ENCODE assay signal across 10 mouse cellular contexts in the genomic region with DNA sequence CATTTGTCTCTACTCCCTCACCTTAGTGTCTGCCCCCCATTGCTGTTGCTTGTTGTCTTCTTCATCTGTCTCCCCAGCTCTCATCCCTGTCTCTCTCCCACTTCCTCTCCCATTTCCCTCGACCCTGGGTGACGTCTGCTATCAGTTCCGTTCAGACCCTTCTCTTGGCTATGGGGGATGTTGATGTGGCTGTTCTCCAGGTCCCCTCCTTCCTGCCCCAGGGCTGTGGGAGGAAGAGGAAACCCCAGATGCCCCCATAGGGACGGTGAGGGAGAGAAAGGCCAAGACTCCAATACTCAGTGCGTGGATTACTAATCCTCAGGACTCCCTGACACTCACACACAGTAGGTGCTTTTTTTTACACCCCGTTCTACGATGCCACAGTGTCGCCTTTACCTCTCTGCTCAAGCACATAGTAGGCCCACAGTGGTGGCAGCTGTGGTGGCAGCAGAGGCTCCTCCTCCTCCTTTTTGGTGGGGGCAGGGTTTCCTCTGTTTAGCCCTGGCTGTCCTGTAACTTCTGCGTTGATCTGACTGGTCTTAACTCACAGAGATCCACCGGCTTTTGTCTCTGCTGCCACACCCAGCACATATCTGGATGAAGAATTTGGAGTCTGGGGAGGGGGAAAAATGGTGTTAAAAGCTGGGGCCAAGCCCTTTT. TPM values are rescaled to one million over a fixed set of nuclear protein-coding genes. Genes with fewer than 3 reads are reported as not detected.
A peak's percentile ranks its signal among the peaks of the same experiment; 100 is the strongest.
DNase-seq lines count a peak whose midpoint lies in the region; TF ChIP-seq lines count a peak whose summit lies in the region.
"Had no signal": no experiment of that assay in that cellular context is flagged by ENCODE, and none has a peak within 500 bp of the region (broad histone marks: within the 10 kb centered on the region; RNA-seq: fewer than 3 reads in every experiment).

No protein-coding gene starts in this region.

- 45% methylated on average over 10 of the region's 10 CpGs for WGBS in lung, adult 2 months
- 51% methylated on average over 10 of the region's 10 CpGs for WGBS in heart, embryonic 10.5 days
- 66% methylated on average over 10 of the region's 10 CpGs for WGBS in small intestine, adult 2 months

- no peak for TF ChIP-seq CTCF in lung, adult 2 months (IDR thresholded peaks at IDR 0.05; ENCODE audit: insufficient read depth, low read length)
- TF ChIP-seq CTCF in small intestine, adult 2 months (IDR thresholded peaks at IDR 0.05; ENCODE audit: extremely low read depth, insufficient read length, insufficient replicate concordance, low read depth, low read length) = no peak

- no peaks in the 10 kb centered on the region for H3K36me3 ChIP-seq in heart, embryonic 10.5 days
- H3K36me3 ChIP-seq in small intestine, adult 2 months (ENCODE audit: control insufficient read depth, insufficient read depth, low read length) = no peaks in the 10 kb centered on the region
- H3K36me3 ChIP-seq: embryonic facial prominence, embryonic 12.5 days; neural tube, embryonic 12.5 days had no signal

- TF ChIP-seq POLR2A in lung, adult 2 months (IDR thresholded peaks at IDR 0.05; ENCODE audit: borderline replicate concordance, extremely low read depth, low read depth, low read length) = no peak
- no peak for TF ChIP-seq POLR2A in small intestine, adult 2 months (IDR thresholded peaks at IDR 0.05; ENCODE audit: low read depth, low read length)

- peaks cover 64% of the 10 kb centered on the region for H3K4me1 ChIP-seq in lung, adult 2 months (ENCODE audit: control insufficient read depth, insufficient read depth, low read length)
- peaks cover 89% of the 10 kb centered on the region for H3K4me1 ChIP-seq in heart, embryonic 10.5 days
- peaks cover 32% of the 10 kb centered on the region for H3K4me1 ChIP-seq in small intestine, adult 2 months (ENCODE audit: control insufficient read depth, insufficient read depth, insufficient read length, low read length)

- no peaks in the 10 kb centered on the region for H3K9me3 ChIP-seq in heart, embryonic 10.5 days
- H3K9me3 ChIP-seq: embryonic facial prominence, embryonic 12.5 days; neural tube, embryonic 12.5 days had no signal

- no peaks in the 10 kb centered on the region for H3K27me3 ChIP-seq in heart, embryonic 10.5 days (ENCODE audit: insufficient read depth, poor library complexity, severe bottlenecking)
- H3K27me3 ChIP-seq in small intestine, adult 2 months (ENCODE audit: control insufficient read depth, insufficient read depth, low read length) = no peaks in the 10 kb centered on the region
- H3K27me3 ChIP-seq: embryonic facial prominence, embryonic 12.5 days; neural tube, embryonic 12.5 days had no signal

- peak overlapping the region; percentile 69 for H3K27ac ChIP-seq in heart, embryonic 10.5 days
- peak overlapping the region; percentile 57 for H3K27ac ChIP-seq in small intestine, adult 2 months (ENCODE audit: insufficient read depth, low read depth, low read length)
- H3K27ac ChIP-seq: embryonic facial prominence, embryonic 12.5 days; neural tube, embryonic 12.5 days had no signal

- no peak overlapping the region for H3K4me3 ChIP-seq in lung, adult 2 months (replicated peaks; ENCODE audit: extremely low read depth, low read depth, low read length)
- no peak overlapping the region for H3K4me3 ChIP-seq in heart, embryonic 10.5 days
- no peak overlapping the region for H3K4me3 ChIP-seq in small intestine, adult 2 months (ENCODE audit: low read depth, low read length)
- H3K4me3 ChIP-seq: embryonic facial prominence, embryonic 12.5 days; neural tube, embryonic 12.5 days had no signal

- DNase-seq in lung, adult 18-20 months = peak; percentile 69 to 81
- no peak for DNase-seq in lung, adult 2 months
- DNase-seq in heart, embryonic 10.5 days (ENCODE audit: low spot score) = no peak
- peak; percentile 62 to 82 for DNase-seq in kidney, postnatal 25 days
- no peak for DNase-seq in frontal cortex, postnatal 36 days (ENCODE audit: low spot score in 2 of 2)
- DNase-seq in retina, postnatal 1 day = no peak
- no peak for DNase-seq in spleen, postnatal 10 days (ENCODE audit: low spot score in 2 of 2)

RNA-seq across cellular contexts. Expression of a gene that starts 7.2 kb away (rescaled TPM):
- 122 and 144 TPM in 2 replicates for polyA plus RNA-seq in lung, adult 2 months (2012; rRNA removed)
- 34.1 and 41.2 TPM in 2 replicates for polyA plus RNA-seq in heart, embryonic 10.5 days (2016; fragmentation: Nextera tagmentation; extraction: Ambion mirVana)
- 29.8 and 35.4 TPM in 2 replicates for polyA plus RNA-seq in small intestine, adult 2 months (2012; rRNA removed)

RNA-seq across cellular contexts. Expression of a gene that starts 28.1 kb away (rescaled TPM):
- polyA plus RNA-seq in lung, adult 2 months (2012; rRNA removed) = 0.14 TPM in 1 of 2 replicates, not detected in the other
- polyA plus RNA-seq in heart, embryonic 10.5 days (2016; fragmentation: Nextera tagmentation; extraction: Ambion mirVana) = not detected in 2 replicates
- 0.33 and 0.34 TPM in 2 replicates for polyA plus RNA-seq in small intestine, adult 2 months (2012; rRNA removed)

RNA-seq across cellular contexts. Expression of a gene that starts 31.4 kb away (rescaled TPM):
- 1.0 and 1.4 TPM in 2 replicates for polyA plus RNA-seq in lung, adult 2 months (2012; rRNA removed)
- polyA plus RNA-seq in heart, embryonic 10.5 days (2016; fragmentation: Nextera tagmentation; extraction: Ambion mirVana) = 0.20 TPM in 1 of 2 replicates, not detected in the other
- 1.5 and 2.2 TPM in 2 replicates for polyA plus RNA-seq in small intestine, adult 2 months (2012; rRNA removed)

RNA-seq across cellular contexts. Expression of a gene that starts 42.5 kb away (rescaled TPM):
- 33.5 and 36.2 TPM in 2 replicates for polyA plus RNA-seq in lung, adult 2 months (2012; rRNA removed)
- 26.4 and 26.9 TPM in 2 replicates for polyA plus RNA-seq in heart, embryonic 10.5 days (2016; fragmentation: Nextera tagmentation; extraction: Ambion mirVana)
- polyA plus RNA-seq in small intestine, adult 2 months (2012; rRNA removed) = 18.3 and 40.0 TPM in 2 replicates

RNA-seq across cellular contexts. Expression of a gene that starts 59.2 kb away (rescaled TPM):
- 34.6 and 38.4 TPM in 2 replicates for polyA plus RNA-seq in lung, adult 2 months (2012; rRNA removed)
- 26.7 and 40.5 TPM in 2 replicates for polyA plus RNA-seq in heart, embryonic 10.5 days (2016; fragmentation: Nextera tagmentation; extraction: Ambion mirVana)
- polyA plus RNA-seq in small intestine, adult 2 months (2012; rRNA removed) = 20.5 and 34.1 TPM in 2 replicates

Comparison
In these comparisons a context has a peak if more than half of its experiments do, and no peak if none do; other contexts are left out.
1. DNase-seq: peak in lung, adult 18-20 months (2 of 2) and kidney, postnatal 25 days (2 of 2); none in lung, adult 2 months (single experiment), heart, embryonic 10.5 days (single experiment), frontal cortex, postnatal 36 days (0 of 2), retina, postnatal 1 day (single experiment) and spleen, postnatal 10 days (0 of 2).